Mouse (Mus musculus) midbrain, embryonic 15.5 days (tissue): ENCODE data around the gene Bmi1. TPM values are rescaled to one million over a fixed set of nuclear protein-coding genes. Genes with fewer than 3 reads are reported as not detected.

Experiments
- ATAC-seq: fragments of 200-750 bp; cut with Nextera tagmentation; replicated peaks from 2 replicates; pipeline ENCODE4 v1.8.0; 2017; ENCODE audit warnings: moderate TSS enrichment
- H3K27ac ChIP-seq: fragments of 300-500 bp; sonication (generic); 2 replicates; pipeline ENCODE4 v1.5.1; 2015; ENCODE audit warnings: mild to moderate bottlenecking, inconsistent platforms
- H3K27me3 ChIP-seq: fragments of 300-500 bp; sonication (generic); replicated peaks from 2 replicates; pipeline ENCODE4 v1.6.1; 2015; ENCODE audit warnings: inconsistent platforms
- H3K36me3 ChIP-seq: fragments of 300-500 bp; sonication (generic); replicated peaks from 2 replicates; pipeline ENCODE4 v1.6.1; 2015; ENCODE audit warnings: inconsistent platforms
- H3K4me1 ChIP-seq: fragments of 300-500 bp; sonication (generic); 2 replicates; pipeline ENCODE4 v1.6.1; 2015; ENCODE audit warnings: inconsistent platforms
- H3K4me2 ChIP-seq: fragments of 300-500 bp; sonication (generic); 2 replicates; pipeline ENCODE4 v1.6.1; 2015; ENCODE audit warnings: inconsistent platforms, mild to moderate bottlenecking, moderate library complexity
- H3K4me3 ChIP-seq: fragments of 300-500 bp; sonication (generic); 2 replicates; pipeline ENCODE4 v1.5.1; 2015; ENCODE audit warnings: mild to moderate bottlenecking, inconsistent platforms
- H3K9ac ChIP-seq: fragments of 300-500 bp; sonication (generic); 2 replicates; pipeline ENCODE4 v1.6.1; 2015; ENCODE audit warnings: mild to moderate bottlenecking, inconsistent platforms
- H3K9me3 ChIP-seq: fragments of 300-500 bp; sonication (generic); 2 replicates; pipeline ENCODE4 v1.6.1; 2016; ENCODE audit warnings: inconsistent platforms
- WGBS: fragments of 180-500 bp; shearing (Covaris S2); methylation state at CpG from one replicate; pipeline ENCODE4 v1.1.7; 2015; ENCODE audit warnings: mixed read lengths; 5-methylcytosine and 5-hydroxymethylcytosine counted together
- polyA plus RNA-seq: library from polyadenylated mRNA; unstranded; fragments of >200 nt; fragmentation: Nextera tagmentation; extraction: Ambion mirVana; gene quantifications from 2 replicates; pipeline ENCODE4 v1.2.1, GENCODE M21; 2015

Gene Bmi1
- polyA plus RNA-seq, 1 experiment from 2014 or later: 22.0 TPM

- Histone ChIP-seq H3K4me2 (peak overlapping the region; percentile 76), H3K27ac (peak overlapping the region; percentile 98), H3K4me1 (peaks cover 45% of the 10 kb centered on the region), H3K27me3 (peaks cover 35% of the 10 kb centered on the region), H3K9me3 (no peaks in the 10 kb centered on the region), H3K36me3 (no peaks in the 10 kb centered on the region), H3K4me3 (peak overlapping the region; percentile 68), H3K9ac (peak overlapping the region; percentile 97)
- 0% methylated on average over 20 of the region's 64 CpGs for WGBS
- ATAC-seq: peak; percentile 81
These were observed 322 bp upstream of the Bmi1 start for GRCm38 (mm10) chr2:18676457-18676935.

GRCm38 (mm10) chr2:18677631-18678471 is 1.0 kb downstream of the Bmi1 start:
- Histone ChIP-seq H3K9ac (peak overlapping the region; percentile 97), H3K27me3 (peaks cover 46% of the 10 kb centered on the region), H3K4me3 (peak overlapping the region; percentile 68), H3K9me3 (no peaks in the 10 kb centered on the region), H3K36me3 (no peaks in the 10 kb centered on the region), H3K4me2 (peak overlapping the region; percentile 76), H3K27ac (peak overlapping the region; percentile 98), H3K4me1 (peaks cover 43% of the 10 kb centered on the region)
- ATAC-seq: no peak; the same call in none of the 2 replicates
- WGBS: under 1% methylated on average over 53 of the region's 55 CpGs

GRCm38 (mm10) chr2:18679701-18680100 is 2.9 kb downstream of the Bmi1 start:
- Histone ChIP-seq H3K9ac (no peak overlapping the region), H3K27ac (no peak overlapping the region), H3K4me2 (no peak overlapping the region), H3K9me3 (no peaks in the 10 kb centered on the region), H3K27me3 (peaks cover 55% of the 10 kb centered on the region), H3K4me1 (peaks cover 30% of the 10 kb centered on the region), H3K36me3 (peaks cover 8% of the 10 kb centered on the region; the same call in 1 of the 2 replicates), H3K4me3 (no peak overlapping the region)
- no peak for ATAC-seq
- 40% methylated on average over 2 of the region's 2 CpGs for WGBS

DNA sequence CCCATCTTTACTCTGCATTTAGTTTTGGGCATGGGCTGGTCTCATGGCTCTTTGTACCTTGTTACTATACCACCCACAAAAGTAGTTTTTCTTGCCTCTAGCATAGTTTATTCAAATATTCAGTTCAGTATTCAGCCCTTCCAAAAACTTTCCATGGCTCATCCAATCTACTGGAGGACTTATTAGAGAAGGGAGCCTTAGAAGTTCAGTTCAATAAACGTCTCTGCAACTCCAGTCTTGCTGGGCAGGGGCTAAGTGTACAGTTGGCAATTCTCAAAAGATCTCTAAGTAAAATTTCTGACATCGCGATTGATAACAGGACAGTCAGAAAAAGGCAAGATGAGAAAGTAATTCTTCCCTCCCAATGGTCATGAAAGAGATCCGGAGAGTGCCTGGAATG is 3.7 kb downstream of the Bmi1 start:
- H3K27me3 ChIP-seq: peaks cover 51% of the 10 kb centered on the region
- H3K4me2 ChIP-seq: peak overlapping the region; percentile 50
- ATAC-seq: no peak
- peak overlapping the region; percentile 26 for H3K4me3 ChIP-seq
- 4% methylated on average over 4 of the region's 4 CpGs for WGBS
- H3K9ac ChIP-seq: no peak overlapping the region
- peaks cover 29% of the 10 kb centered on the region for H3K4me1 ChIP-seq
- H3K36me3 ChIP-seq: peaks cover 8% of the 10 kb centered on the region; the same call in 1 of the 2 replicates
- H3K27ac ChIP-seq: no peak overlapping the region
- no peaks in the 10 kb centered on the region for H3K9me3 ChIP-seq

DNA sequence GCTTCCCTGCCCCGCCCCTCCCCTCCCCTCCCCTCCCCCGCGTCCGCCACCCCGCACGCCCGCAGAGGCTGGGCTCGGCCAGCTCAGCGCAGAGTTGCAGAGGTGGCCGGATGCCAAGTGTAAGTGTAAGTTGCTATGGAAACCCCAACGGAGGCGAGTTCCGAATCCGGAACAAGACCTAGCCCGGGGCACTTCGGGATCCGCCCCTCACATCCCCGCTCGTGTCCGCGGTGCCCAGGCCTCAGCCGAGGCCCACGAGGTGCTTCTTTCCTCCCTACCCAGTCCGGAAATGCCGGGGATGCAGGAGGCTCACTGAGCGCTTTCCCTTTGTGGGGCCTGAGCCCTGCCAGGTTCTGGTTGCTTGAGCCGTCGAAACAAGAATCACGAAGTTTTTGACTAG is 4.1 kb downstream of the Bmi1 start:
- H3K27me3 ChIP-seq: peaks cover 48% of the 10 kb centered on the region
- ATAC-seq: no peak
- H3K36me3 ChIP-seq: peaks cover 8% of the 10 kb centered on the region; the same call in 1 of the 2 replicates
- no peak overlapping the region for H3K27ac ChIP-seq
- 7% methylated on average over 29 of the region's 29 CpGs for WGBS
- H3K4me2 ChIP-seq: peak overlapping the region; percentile 50
- peak overlapping the region; percentile 26 for H3K4me3 ChIP-seq
- no peak overlapping the region for H3K9ac ChIP-seq
- H3K9me3 ChIP-seq: no peaks in the 10 kb centered on the region
- peaks cover 25% of the 10 kb centered on the region for H3K4me1 ChIP-seq

DNA sequence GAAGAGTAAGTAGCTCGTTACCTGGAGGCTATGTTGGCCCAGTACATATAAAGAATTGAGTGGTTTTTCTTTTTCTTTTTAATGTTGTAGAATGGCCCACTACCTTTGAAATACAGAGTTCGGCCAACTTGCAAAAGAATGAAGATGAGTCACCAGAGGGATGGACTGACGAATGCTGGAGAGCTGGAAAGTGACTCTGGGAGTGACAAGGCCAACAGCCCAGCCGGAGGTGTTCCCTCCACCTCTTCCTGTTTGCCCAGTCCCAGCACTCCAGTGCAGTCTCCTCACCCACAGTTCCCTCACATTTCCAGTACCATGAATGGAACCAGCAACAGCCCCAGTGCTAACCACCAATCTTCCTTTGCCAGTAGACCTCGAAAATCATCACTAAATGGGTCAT is 7.2 kb downstream of the Bmi1 start:
- ATAC-seq: no peak
- Histone ChIP-seq H3K36me3 (peaks cover 8% of the 10 kb centered on the region; the same call in 1 of the 2 replicates), H3K9me3 (no peaks in the 10 kb centered on the region), H3K27ac (no peak overlapping the region), H3K4me2 (no peak overlapping the region), H3K4me3 (no peak overlapping the region), H3K4me1 (peaks cover 19% of the 10 kb centered on the region), H3K27me3 (peaks cover 73% of the 10 kb centered on the region), H3K9ac (no peak overlapping the region)
- 72% methylated on average over 5 of the region's 5 CpGs for WGBS

DNA sequence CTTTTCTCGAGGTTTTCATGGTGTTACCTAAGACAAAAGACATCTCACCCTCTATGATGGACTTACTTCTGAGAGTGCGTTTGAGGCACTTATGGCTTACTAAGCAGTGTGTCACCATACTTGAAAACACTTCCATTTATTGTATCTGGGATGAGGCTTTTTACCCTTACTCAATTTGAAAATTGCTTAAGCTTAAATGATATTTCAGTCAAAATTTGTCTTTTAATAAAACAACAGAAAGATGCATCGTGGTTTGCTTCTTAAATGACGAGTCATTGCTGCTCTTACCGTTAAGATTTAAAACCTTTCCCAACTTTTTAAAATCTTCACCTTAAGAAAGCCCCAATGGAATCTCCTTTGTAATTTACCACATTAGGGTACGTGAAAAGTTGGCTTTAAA is 9.6 kb downstream of the Bmi1 start:
- ATAC-seq: no peak
- Histone ChIP-seq H3K9me3 (no peaks in the 10 kb centered on the region), H3K4me3 (no peak overlapping the region), H3K4me2 (no peak overlapping the region), H3K27ac (no peak overlapping the region), H3K9ac (no peak overlapping the region), H3K4me1 (peaks cover 21% of the 10 kb centered on the region), H3K36me3 (peaks cover 8% of the 10 kb centered on the region; the same call in 1 of the 2 replicates), H3K27me3 (peaks cover 56% of the 10 kb centered on the region)
- 54% methylated on average over 6 of the region's 6 CpGs for WGBS

DNA sequence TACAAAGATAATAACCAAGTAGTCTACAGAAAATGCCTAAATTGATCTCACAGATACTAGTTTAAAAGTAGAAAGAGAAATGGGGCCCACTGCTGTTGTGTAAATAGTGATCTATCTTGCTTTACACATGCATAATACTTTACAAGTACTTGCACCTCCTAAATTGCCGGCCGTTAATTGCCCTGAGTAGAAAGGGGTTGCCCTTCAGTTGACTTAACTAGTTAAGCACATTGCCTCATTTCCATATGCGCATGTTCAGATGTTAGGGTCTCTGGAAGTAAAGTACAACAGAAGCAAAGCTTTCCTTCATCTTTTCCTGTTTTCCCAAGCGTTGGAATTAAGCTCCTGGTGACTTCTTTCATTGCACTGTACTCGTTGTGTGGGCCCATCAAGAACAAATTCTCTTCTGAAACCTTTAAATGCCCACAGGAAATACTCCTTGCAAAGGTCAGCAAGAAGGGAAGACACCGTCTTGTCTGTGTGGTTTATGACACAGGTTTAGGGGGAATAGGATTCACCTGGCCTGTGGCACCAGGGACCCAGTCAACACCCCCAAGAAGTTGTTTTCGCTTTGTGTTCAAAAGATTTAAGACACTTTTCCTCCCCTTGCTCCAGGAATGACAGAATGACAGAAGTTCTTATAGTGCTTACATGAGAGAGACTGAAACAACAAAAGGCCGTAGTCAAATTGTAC is 10.2 kb downstream of the Bmi1 start:
- peaks cover 54% of the 10 kb centered on the region for H3K27me3 ChIP-seq
- WGBS: 26% methylated on average over 8 of the region's 8 CpGs
- ATAC-seq: no peak

GRCm38 (mm10) chr2:18687671-18688170 is 10.9 kb downstream of the Bmi1 start:
- H3K4me2 ChIP-seq: no peak overlapping the region
- no peaks in the 10 kb centered on the region for H3K9me3 ChIP-seq
- ATAC-seq: no peak
- H3K4me3 ChIP-seq: no peak overlapping the region
- no peak overlapping the region for H3K27ac ChIP-seq
- peaks cover 8% of the 10 kb centered on the region; the same call in 1 of the 2 replicates for H3K36me3 ChIP-seq
- 6% methylated on average over 9 of the region's 9 CpGs for WGBS
- H3K27me3 ChIP-seq: peaks cover 55% of the 10 kb centered on the region
- peaks cover 21% of the 10 kb centered on the region for H3K4me1 ChIP-seq
- no peak overlapping the region for H3K9ac ChIP-seq

More for the DNA sequence above, 10.2 kb downstream of the Bmi1 start:
- Histone ChIP-seq H3K27ac (no peak overlapping the region), H3K4me1 (peaks cover 21% of the 10 kb centered on the region), H3K36me3 (peaks cover 8% of the 10 kb centered on the region; the same call in 1 of the 2 replicates), H3K4me2 (no peak overlapping the region), H3K9me3 (no peaks in the 10 kb centered on the region), H3K9ac (no peak overlapping the region), H3K4me3 (no peak overlapping the region)

DNA sequence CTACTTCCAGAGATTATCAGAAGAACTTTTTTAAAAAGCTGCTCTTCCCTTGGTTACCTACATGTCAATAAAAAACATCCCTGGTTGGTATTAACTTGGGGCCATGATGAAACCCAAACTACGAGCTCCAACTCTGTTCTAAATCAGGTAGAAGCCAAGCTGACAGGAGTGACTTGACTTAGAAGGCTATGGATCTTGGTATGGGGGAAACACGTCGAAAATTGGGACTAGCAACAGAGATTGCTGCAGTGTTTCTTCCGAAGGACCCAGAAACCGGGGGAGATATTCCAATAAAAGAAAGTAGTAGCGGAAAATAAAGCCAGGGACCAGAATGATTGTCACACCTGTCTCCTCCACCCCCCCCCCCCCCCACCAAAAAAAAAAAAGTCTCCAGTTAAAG is 11.5 kb downstream of the Bmi1 start:
- Histone ChIP-seq H3K4me1 (peaks cover 21% of the 10 kb centered on the region), H3K4me2 (peak overlapping the region; percentile 74), H3K36me3 (peaks cover 8% of the 10 kb centered on the region; the same call in 1 of the 2 replicates), H3K9me3 (no peaks in the 10 kb centered on the region), H3K27me3 (peaks cover 55% of the 10 kb centered on the region), H3K4me3 (peak overlapping the region; percentile 44), H3K27ac (no peak overlapping the region), H3K9ac (no peak overlapping the region)
- no peak for ATAC-seq
- 6% methylated on average over 6 of the region's 6 CpGs for WGBS

GRCm38 (mm10) chr2:18688708-18689063 is 11.9 kb downstream of the Bmi1 start:
- Histone ChIP-seq H3K27ac (no peak overlapping the region), H3K27me3 (peaks cover 55% of the 10 kb centered on the region), H3K9ac (no peak overlapping the region), H3K36me3 (peaks cover 8% of the 10 kb centered on the region; the same call in 1 of the 2 replicates), H3K4me3 (peak overlapping the region; percentile 44), H3K4me1 (peaks cover 22% of the 10 kb centered on the region), H3K9me3 (no peaks in the 10 kb centered on the region), H3K4me2 (peak overlapping the region; percentile 74)
- peak; percentile 13; the same call in 1 of the 2 replicates for ATAC-seq
- WGBS: under 1% methylated on average over 45 of the region's 45 CpGs
